17 mouse cellular contexts compared by ENCODE assay signal in the genomic region with DNA sequence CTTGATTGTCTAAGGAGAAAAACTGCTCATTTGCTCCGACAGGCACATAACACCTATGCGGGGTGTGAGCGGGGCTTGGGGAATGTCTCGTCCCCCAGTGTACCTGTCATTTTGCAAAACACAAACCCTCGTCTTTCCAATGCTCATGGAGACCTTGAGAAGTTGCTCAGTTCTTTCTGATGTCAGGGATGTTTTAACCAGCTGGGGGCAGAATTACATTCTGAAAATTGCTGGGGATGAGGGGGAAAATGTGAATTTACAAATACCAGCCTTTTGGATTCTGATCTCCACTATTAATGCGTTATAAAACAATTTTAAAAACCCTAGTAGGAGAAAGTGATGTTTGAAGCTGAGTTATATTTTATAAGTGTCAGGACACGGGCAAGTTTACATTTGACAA.
"Had no signal": no experiment of that assay in that cellular context is flagged by ENCODE, and none has a peak within 500 bp of the region (broad histone marks: within the 10 kb centered on the region; RNA-seq: fewer than 3 reads in every experiment).

No protein-coding gene starts in this region.

- ATAC-seq: intestine, postnatal 0 days; midbrain, embryonic 13.5 days had no signal

- H3K4me3 ChIP-seq: limb, embryonic 10.5 days; liver, embryonic 15.5 days; megakaryocyte, embryonic 14.5 days; midbrain, embryonic 13.5 days; neural tube, embryonic 12.5 days; stomach, embryonic 15.5 days had no signal

- H3K27ac ChIP-seq: limb, embryonic 10.5 days; liver, embryonic 15.5 days; macrophage; midbrain, embryonic 13.5 days; neural tube, embryonic 12.5 days; stomach, embryonic 15.5 days had no signal

- H3K27me3 ChIP-seq: liver, embryonic 15.5 days; megakaryocyte, embryonic 14.5 days; midbrain, embryonic 13.5 days; neural tube, embryonic 12.5 days; stomach, embryonic 15.5 days had no signal

- H3K4me2 ChIP-seq: liver, embryonic 11.5 days; liver, embryonic 15.5 days; midbrain, embryonic 13.5 days; neural tube, embryonic 12.5 days; stomach, embryonic 15.5 days had no signal

- H3K36me3 ChIP-seq: limb, embryonic 10.5 days; liver, embryonic 15.5 days; midbrain, embryonic 13.5 days; neural tube, embryonic 12.5 days; stomach, embryonic 15.5 days had no signal

- H3K9me3 ChIP-seq: limb, embryonic 10.5 days; liver, embryonic 15.5 days; midbrain, embryonic 13.5 days; neural tube, embryonic 12.5 days; stomach, embryonic 15.5 days had no signal

- H3K9ac ChIP-seq: liver, embryonic 15.5 days; midbrain, embryonic 13.5 days; neural tube, embryonic 12.5 days; stomach, embryonic 15.5 days had no signal

- H3K4me1 ChIP-seq: limb, embryonic 10.5 days; liver, embryonic 15.5 days; megakaryocyte, embryonic 14.5 days; midbrain, embryonic 13.5 days; neural tube, embryonic 12.5 days; stomach, embryonic 15.5 days had no signal

- DNase-seq: kidney, adult 8-10 months; kidney, postnatal 25 days; layer of hippocampus, adult 9-11 months; lung, adult 2 months; lung, postnatal 10 days; retina, postnatal 1 day; thymus, adult 2 months; thymus, postnatal 25 days had no signal
